Mouse (Mus musculus) B cell, adult 2 months (primary cell): ENCODE results near the gene Lrig2.

Experiments
- DNase-seq, 2 experiments: peaks; one replicate each; pipeline ENCODE4 v3.0.0; 2022

Gene Lrig2

GRCm38 (mm10) chr3:104361814-104362213 lies 149.9 kb downstream of the Lrig2 start:
- DNase-seq, result no peak

- no peak for DNase-seq
Observed at GRCm38 (mm10) chr3:104360325-104360724, 151.4 kb downstream of the Lrig2 start.

GRCm38 (mm10) chr3:104359225-104360135 lies 152.2 kb downstream of the Lrig2 start:
- DNase-seq, result no peak

GRCm38 (mm10) chr3:104358747-104359146 lies 153.0 kb downstream of the Lrig2 start:
- no peak for DNase-seq

GRCm38 (mm10) chr3:104356106-104356505 lies 155.6 kb downstream of the Lrig2 start:
- no peak for DNase-seq

GRCm38 (mm10) chr3:104353884-104354283 lies 157.8 kb downstream of the Lrig2 start:
- DNase-seq, result no peak

- no peak for DNase-seq
Observed at GRCm38 (mm10) chr3:104352358-104353060, 159.2 kb downstream of the Lrig2 start.

GRCm38 (mm10) chr3:104350253-104350945 lies 161.3 kb downstream of the Lrig2 start:
- no peak for DNase-seq

GRCm38 (mm10) chr3:104349847-104350228 lies 161.9 kb downstream of the Lrig2 start:
- no peak for DNase-seq

- no peak for DNase-seq
Observed at GRCm38 (mm10) chr3:104349203-104349846, 162.4 kb downstream of the Lrig2 start.
